Mouse (Mus musculus) cortical plate, adult 2 months (tissue): ENCODE data around the gene Adat2. TPM values are rescaled to one million over a fixed set of nuclear protein-coding genes. Genes with fewer than 3 reads are reported as not detected.

Experiments
- H3K27ac ChIP-seq: fragments of 200-500 bp; 2 replicates; pipeline ENCODE4 v1.5.1; 2012; ENCODE audit warnings: low read length, control low read depth, inconsistent platforms; ENCODE audit not compliant: insufficient read depth
- H3K4me1 ChIP-seq: fragments of 200-500 bp; 2 replicates; pipeline ENCODE4 v1.6.1; 2011; ENCODE audit warnings: low read length; ENCODE audit not compliant: control insufficient read depth, insufficient read depth
- H3K4me3 ChIP-seq: fragments of 200-500 bp; 2 replicates; pipeline ENCODE4 v1.5.1; 2011; ENCODE audit warnings: mild to moderate bottlenecking, low read length, control low read depth; ENCODE audit not compliant: insufficient read depth
- CTCF ChIP-seq: fragments of 200-500 bp; IDR thresholded peaks from 2 replicates; pipeline ENCODE4 v1.5.1; 2011; ENCODE audit warnings: mild to moderate bottlenecking, control low read depth, low read length; ENCODE audit not compliant: insufficient read depth; ENCODE audit errors: extremely low read depth
- POLR2A ChIP-seq: fragments of 200-500 bp; IDR thresholded peaks from 2 replicates; pipeline ENCODE4 v1.6.1; 2011; ENCODE audit warnings: mild to moderate bottlenecking, low read length, control low read depth; ENCODE audit not compliant: insufficient read depth; ENCODE audit errors: extremely low read depth
- polyA plus RNA-seq: library from polyadenylated mRNA; depleted of rRNA; stranded (reverse); fragments of >200 nt; gene quantifications from 2 replicates; pipeline ENCODE4 v1.2.3, GENCODE M21; 2012; rRNA removed

The Adat2 gene
- polyA plus RNA-seq, 1 experiment, result 7.1 TPM

DNA sequence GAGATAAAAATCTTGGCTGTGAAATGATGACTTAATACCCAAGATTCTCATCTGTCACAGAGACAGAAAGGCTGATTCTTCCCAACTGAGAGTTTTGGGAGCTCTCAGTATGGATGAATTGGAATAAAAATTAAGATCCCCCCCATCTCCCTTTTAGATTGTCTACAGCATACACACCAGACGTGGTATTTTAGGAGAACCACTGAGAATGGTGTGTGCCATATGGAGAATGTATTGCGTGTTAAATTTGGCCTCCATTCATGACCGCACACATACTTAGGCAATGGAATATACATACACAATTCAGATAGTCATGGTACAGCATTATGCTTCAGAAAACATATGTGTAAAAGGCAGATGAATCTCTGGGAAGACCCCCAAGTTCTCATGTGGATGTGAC is 40.8 kb downstream of the Adat2 start:
- TF ChIP-seq POLR2A (no peak), CTCF (no peak)

DNA sequence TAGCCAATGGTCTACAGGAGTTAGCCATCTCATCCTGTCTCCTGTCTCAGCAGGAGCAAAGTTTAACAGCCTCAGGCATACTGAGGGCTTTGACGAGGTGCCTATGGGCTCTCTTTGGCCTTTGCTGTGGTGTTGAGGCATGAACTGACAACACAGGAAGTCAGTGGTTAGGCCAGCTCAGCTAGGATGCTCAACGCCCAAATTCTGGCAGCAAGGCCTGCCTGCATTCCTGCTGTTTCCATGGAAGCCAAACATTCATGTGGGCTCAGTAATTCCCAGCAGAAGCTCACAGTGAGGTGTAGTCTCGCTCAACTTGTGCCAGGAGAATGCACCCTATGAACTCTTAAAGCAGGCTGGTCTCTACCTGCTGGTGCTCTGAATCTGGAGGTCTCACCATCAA is 43.4 kb downstream of the Adat2 start:
- TF ChIP-seq CTCF (no peak), POLR2A (no peak)
- no peak overlapping the region for H3K27ac ChIP-seq
- no peak overlapping the region for H3K4me3 ChIP-seq

More for the DNA sequence above, 40.8 kb downstream of the Adat2 start:
- Histone ChIP-seq H3K4me3 (no peak overlapping the region), H3K27ac (no peak overlapping the region), H3K4me1 (peaks cover 6% of the 10 kb centered on the region; the same call in 1 of the 2 replicates)

DNA sequence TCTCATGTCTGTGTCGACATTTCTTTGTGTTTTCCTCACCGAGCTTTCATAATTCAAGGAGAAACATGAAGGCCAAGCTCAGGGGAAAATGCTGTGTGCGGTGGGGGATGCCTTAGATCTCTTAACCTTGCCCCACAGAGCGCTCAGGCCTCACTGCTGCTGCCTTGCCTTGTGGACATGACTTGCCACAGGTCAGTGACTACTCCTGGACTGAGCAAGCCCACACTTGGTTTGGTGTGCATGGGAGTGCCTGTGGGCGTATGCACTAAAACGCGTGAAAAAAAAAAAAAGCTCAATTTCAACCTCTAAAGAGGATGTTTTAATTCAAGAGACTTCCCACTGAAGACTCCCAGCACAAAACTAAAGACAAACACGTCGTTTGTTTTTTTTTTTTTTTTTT is 44.2 kb downstream of the Adat2 start:
- Histone ChIP-seq H3K27ac (no peak overlapping the region), H3K4me1 (peaks cover 7% of the 10 kb centered on the region; the same call in 1 of the 2 replicates), H3K4me3 (no peak overlapping the region)
- no peak for TF ChIP-seq POLR2A
- TF ChIP-seq CTCF, result no peak

More for the DNA sequence above, 43.4 kb downstream of the Adat2 start:
- H3K4me1 ChIP-seq, result peaks cover 4% of the 10 kb centered on the region; the same call in 1 of the 2 replicates

DNA sequence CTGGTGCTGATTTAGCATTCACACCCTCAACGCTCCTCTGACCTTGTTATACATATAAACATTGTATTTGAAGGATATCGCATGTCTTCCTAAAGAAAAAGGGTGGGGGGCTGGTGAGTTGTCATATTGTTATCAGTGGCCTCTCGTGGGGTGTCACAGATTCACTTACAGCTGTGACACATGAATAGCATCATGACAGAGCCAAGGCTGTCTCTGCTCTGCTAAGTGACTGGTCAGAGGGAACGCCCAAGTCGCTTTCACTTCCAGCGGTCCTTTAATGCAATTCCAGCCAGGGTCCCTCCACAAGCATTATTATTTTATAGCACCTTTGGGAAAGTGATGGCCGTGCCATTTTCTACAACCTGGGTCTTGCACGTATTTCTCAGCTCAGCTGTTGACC is 44.8 kb downstream of the Adat2 start:
- H3K4me1 ChIP-seq, result peaks cover 7% of the 10 kb centered on the region; the same call in 1 of the 2 replicates
- no peak overlapping the region for H3K27ac ChIP-seq
- TF ChIP-seq CTCF, result no peak
- H3K4me3 ChIP-seq, result no peak overlapping the region

DNA sequence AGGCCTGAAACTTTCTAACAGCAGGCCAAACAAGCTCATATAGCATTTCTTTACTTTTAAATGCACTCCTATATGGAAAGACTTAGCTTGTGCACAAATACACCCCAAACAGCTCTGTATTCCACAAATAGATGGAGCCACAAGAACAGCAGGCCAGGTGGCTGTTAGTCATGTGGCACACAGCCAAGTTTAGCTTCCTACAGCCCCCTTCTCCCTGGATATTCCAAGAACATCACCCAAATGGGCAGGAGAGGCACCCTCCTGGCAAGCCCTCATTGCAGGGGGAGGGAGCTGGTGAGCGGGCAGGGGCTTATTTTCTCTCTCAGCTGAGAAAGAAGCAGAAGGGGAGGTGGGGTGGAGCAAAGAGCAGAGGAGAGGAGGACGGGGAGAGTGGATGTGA is 48.2 kb downstream of the Adat2 start:
- Histone ChIP-seq H3K4me3 (no peak overlapping the region), H3K4me1 (peaks cover 5% of the 10 kb centered on the region; the same call in 1 of the 2 replicates), H3K27ac (no peak overlapping the region)
- no peak for TF ChIP-seq POLR2A

Other genes starting within 250 kb of the Adat2 start
- gene Phactr2, start 78.5 kb upstream of the Adat2 start, polyA plus RNA-seq, result 6.2 and 6.7 TPM in 2 replicates
- gene Fuca2, start 53.4 kb upstream of the Adat2 start, polyA plus RNA-seq, result 39.1 and 42.2 TPM in 2 replicates
- gene Pex3, start 248 bp downstream of the Adat2 start, polyA plus RNA-seq, result 30.3 and 30.8 TPM in 2 replicates